Mouse (Mus musculus) heart, postnatal 36 days (tissue): ENCODE measurements at regions not wholly inside any gene's neighbourhood (a gene's known extent, or its start where the extent isn't known, plus 50 kb on each side); places are given as distances from the start of the nearest gene placed in this dataset.
"Not testable (repeated sequence)": the region's sequence is repeated elsewhere in the genome, so short reads cannot be mapped to it uniquely, and the experiment has no call there.

ENCODE experiments used
- DNase-seq, 2 experiments: peaks; one replicate each; pipeline ENCODE4 v3.0.0; 2021 to 2022
- intact Hi-C: fragments of 180-260 bp; cut with DNase I; formaldehyde crosslinking; loops from one replicate; pipeline ENCODE4 v1.15.1; 2025

DNA sequence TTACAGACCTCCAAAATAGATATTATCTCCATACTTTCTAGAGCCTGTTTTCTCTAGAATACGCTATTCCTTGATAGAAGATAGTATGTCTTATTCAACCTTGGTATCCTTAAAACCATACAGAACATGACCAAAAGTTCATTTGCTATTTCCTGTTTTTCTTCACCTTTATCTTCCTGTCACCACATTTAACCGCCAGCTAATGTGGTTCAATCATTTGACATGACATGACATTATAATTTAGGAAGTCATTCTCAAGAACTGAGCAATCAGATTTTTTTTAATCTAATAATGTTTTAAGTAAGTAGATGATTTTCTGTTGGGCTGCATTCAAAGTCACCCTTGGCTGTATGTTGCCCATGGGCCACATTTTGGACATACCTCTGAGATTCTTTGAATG lies 213.3 kb downstream of the Dad1 start:
- no peak for DNase-seq
- intact Hi-C loops, result no loop called here

- intact Hi-C loops, result no loop called here
- no peak for DNase-seq
These were observed 219.4 kb downstream of the Dad1 start for GRCm38 (mm10) chr14:54034516-54034915.

DNA sequence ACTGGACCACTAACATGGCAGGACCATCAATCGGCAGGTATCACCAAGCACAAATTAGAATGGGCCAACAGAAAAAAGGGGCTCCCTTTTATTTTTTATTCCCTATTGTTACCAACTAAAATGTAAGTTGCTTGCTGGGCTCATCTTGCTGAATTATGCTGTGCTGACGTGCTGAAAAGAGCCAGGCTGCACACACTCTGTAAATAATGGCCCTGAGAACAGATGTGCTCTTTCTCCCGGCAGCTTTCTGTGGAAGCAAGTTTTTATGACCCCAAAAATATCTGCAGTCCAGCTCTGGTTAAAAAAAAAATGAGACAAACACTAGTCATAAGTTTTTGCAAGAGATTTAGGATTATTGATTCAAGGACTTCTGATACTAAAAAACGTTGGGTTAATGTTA lies 230.4 kb downstream of the Dad1 start:
- intact Hi-C loops, result no loop called here
- DNase-seq, result no peak

GRCm38 (mm10) chr14:54021443-54021842 lies 232.5 kb downstream of the Dad1 start:
- intact Hi-C loops, result no loop called here
- DNase-seq, result no peak

DNA sequence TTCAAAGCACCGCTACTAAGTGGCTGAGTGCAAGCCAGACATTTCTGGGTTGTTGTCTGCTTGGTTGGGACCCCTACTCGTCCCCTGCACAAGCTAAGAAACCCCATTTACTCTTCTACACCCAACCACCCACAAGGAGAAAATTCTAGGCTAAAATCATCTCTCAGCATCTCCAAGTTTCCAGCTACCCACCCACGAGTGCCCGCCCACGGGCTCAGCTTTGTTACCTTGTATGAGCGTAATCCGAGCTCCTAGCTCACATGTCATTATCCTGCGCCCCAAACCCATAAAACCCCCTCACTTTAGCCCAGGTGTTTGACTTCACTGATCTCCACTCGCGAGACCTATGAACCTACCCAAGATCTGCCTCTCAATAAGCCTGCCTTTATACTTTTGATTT lies 239.3 kb downstream of the Dad1 start:
- no peak for DNase-seq
- intact Hi-C loops, result no loop called here

GRCm38 (mm10) chr14:54002083-54002482 lies 251.8 kb downstream of the Dad1 start:
- intact Hi-C loops, result no loop called here

DNA sequence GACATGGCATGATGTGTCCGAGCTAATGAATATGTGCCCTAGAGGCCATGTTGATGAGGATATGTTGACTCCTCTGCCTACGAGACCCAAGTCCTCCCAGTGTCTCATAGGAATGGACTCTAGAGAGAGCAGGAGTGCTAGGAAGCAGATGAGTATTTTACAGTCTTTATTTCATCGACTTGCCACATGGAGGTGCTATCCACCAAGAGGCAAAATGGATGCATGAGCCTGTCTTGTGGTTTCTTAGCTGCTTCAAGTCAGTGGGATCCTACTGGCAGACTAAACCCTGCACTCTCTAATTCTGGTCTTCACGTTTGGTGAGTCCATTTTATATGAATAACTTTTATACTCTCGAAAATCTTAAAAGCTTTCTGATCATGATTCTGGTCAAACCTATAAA lies 253.4 kb downstream of the Dad1 start:
- intact Hi-C loops, result no loop called here

More at GRCm38 (mm10) chr14:54002083-54002482, 251.8 kb downstream of the Dad1 start:
- no peak for DNase-seq

GRCm38 (mm10) chr14:53993427-53993826 lies 260.5 kb downstream of the Dad1 start:
- no peak for DNase-seq
- intact Hi-C loops, result no loop called here

More for the DNA sequence above, 253.4 kb downstream of the Dad1 start:
- DNase-seq, result no peak

GRCm38 (mm10) chr14:53992712-53993286 lies 261.1 kb downstream of the Dad1 start:
- DNase-seq, result no peak
- intact Hi-C loops, result no loop called here

- intact Hi-C loops, result no loop called here
- DNase-seq, result no peak
These were observed 262.5 kb downstream of the Dad1 start for GRCm38 (mm10) chr14:53991390-53991789.

- no peak for DNase-seq
- intact Hi-C loops, result no loop called here
These were observed 273.1 kb downstream of the Dad1 start for GRCm38 (mm10) chr14:53980771-53981170.

- intact Hi-C loops, DNase-seq: not testable (repeated sequence)
These were observed 292.5 kb downstream of the Dad1 start for GRCm38 (mm10) chr14:53961426-53961825.

DNA sequence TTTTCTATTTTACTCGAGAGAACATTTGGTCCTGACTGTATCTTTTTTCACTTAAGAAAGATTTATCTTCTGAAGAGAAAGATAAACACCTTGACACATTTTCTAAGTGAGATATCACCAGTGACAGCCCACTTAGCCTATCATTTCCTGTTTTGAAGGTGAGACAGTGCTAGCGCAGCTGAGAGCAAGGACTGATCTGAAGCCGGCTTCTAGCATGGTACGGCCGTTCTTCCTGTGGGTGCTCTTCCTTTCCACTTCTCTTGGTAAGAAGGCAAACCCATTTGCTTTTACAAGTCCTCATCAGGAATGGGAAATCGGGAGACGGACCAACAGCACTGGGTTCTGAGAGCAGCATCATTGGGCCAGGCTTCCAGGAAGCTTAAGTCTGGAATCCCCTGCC lies 293.1 kb downstream of the Dad1 start:
- DNase-seq, result no peak
- intact Hi-C loops, result no loop called here

GRCm38 (mm10) chr14:53935791-53936231 lies 318.1 kb downstream of the Dad1 start:
- intact Hi-C loops, result not testable (repeated sequence)
- peak; percentile 74 to 78 for DNase-seq

DNA sequence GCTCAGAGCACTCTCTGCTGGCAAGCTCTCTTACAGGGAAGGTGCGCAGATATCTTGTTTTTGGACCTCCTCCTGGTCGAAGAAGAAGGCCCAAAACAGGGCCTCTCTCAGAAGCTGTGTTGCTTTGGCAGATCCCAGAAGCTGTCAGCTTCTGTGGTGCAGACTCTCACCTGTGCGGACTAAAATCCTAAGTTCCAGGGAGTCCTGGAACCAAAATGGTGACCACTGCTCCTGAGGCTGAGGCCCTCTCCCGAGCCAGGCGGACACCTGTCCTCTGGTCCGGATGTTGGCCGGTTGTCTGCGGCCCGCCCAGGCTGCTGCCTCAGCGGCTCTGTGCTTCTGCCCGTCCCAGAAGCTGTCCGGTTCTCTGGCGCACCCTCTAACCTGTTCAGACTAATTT lies 318.6 kb downstream of the Dad1 start:
- intact Hi-C loops, result not testable (repeated sequence)
- peak; percentile 59 to 62 for DNase-seq

DNA sequence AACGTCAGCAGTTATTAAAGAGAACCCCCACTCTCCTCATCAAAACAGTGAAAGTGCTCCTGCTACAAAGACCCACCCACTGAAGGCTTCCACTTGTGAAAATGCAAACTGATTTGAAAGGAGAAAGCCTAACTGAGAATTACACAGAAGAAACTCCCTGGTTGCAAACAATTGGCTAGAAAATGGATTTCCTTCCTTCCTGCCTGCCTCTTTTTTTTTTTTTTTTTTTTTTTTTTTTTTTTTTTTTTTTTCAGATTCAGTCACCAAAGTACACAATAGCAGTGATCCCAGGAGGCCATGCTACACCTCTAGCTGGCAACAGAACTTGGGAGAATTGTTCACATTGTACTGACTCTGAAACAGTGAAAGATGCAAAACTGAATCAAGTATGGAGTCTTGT lies 343.0 kb downstream of the Dad1 start:
- DNase-seq, result no peak
- intact Hi-C loops, result no loop called here

DNA sequence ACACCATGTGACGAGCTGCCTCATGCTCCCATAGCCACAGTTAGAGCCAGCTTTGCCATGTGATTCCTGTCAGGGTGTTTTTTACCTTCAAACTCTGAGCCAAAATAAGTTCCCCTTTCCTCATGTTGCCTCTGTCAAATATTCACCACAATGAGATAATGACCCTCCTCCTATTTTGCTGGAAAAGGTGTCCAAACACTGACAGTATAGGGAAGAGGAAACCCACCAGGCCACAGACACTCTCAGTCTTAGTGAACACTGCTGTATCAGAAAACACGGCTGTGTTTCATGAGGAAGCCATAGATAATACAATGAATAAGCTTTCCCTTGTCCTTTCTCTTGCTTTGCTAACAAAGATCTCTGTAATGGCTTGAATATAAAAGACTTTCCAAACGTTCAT lies 349.3 kb downstream of the Dad1 start:
- intact Hi-C loops, result no loop called here
- no peak for DNase-seq

DNA sequence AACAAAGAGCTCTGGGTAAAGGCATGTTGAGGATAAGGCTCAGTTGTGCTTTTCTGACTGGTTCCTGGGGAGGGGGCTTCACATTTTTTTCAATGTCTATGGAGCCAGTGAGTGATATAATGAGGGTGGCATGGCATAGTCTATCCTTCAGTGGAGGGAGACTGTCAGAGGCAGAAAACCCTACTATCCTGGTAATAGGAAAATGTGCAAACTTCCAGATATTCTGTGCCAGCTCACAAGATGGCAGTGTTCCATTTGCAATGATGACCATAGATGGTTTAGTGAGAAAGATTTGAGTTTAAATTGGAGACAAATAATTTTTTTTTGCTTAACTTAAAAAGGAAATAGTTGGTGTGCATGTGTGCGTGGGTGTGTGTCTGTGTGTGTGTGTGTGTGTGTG lies 352.8 kb downstream of the Dad1 start:
- intact Hi-C loops, result no loop called here
- no peak for DNase-seq

DNA sequence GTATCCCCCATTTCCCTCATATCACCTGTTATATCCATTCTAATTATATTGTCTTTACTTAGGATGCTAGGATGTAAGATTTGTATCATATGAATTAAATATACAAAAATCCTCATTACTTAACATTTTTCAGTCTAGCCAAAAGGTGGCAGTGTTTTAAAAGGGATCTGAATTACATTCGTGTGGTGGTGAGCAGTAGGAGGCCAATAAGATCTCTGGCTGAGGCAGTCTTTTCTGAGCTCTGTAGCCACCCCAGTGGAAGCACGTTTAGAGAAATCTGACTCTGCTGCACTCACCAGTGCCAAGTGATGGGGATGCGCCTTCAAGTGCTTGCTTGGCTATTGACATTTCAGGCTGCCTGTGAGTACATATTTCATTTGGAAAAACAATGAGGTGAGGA lies 372.6 kb downstream of the Dad1 start:
- intact Hi-C loops, result loop anchor here (2.0 kb wide), 1 partner anchor 271 kb away; no protein-coding TSS in a partner anchor

DNA sequence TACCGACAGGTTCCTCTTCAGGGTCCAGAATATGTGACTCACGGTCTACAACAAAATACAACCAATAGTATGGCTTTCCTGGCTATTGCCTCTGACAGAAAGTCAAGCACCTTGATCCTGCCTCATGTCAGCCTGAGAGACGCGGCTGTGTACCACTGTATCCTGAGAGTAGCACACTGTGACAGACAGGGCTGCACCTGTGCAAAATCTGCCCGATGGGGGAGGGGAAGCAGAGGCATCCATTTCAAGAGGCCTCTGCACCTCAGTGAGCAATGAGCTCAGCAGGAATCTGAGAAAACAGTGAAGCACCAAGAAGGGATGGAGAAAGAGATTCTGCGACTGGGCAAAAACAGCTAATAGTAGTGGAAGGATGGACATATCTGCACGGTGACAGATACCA lies 377.3 kb downstream of the Dad1 start:
- intact Hi-C loops, result no loop called here
- no peak for DNase-seq

More for the DNA sequence above, 372.6 kb downstream of the Dad1 start:
- no peak for DNase-seq

GRCm38 (mm10) chr14:53875736-53876135 lies 378.2 kb downstream of the Dad1 start:
- DNase-seq, result no peak
- intact Hi-C loops, result no loop called here

- no peak for DNase-seq
- intact Hi-C loops, result no loop called here
These were observed 406.9 kb downstream of the Dad1 start for GRCm38 (mm10) chr14:53847049-53847448.

DNA sequence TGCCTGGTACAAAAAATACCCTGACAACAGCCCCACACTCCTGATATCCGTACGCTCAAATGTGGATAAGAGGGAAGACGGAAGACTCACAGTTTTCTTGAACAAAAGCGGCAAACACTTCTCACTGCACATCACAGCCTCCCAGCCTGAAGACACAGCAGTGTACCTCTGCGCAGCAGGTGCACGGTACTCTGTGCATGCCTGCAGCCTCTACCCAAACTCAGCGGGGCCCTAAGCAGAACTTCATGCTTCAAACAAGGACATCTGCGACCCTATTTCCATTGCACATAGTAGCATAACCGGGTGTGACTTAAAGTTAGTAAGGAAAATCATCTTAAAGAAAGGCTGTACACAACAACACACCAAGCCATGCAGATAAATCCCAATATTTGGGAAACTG lies 408.3 kb downstream of the Dad1 start:
- DNase-seq, result no peak
- intact Hi-C loops, result no loop called here
